Mouse (Mus musculus): ENCODE data around the gene Ggn.

DNA sequence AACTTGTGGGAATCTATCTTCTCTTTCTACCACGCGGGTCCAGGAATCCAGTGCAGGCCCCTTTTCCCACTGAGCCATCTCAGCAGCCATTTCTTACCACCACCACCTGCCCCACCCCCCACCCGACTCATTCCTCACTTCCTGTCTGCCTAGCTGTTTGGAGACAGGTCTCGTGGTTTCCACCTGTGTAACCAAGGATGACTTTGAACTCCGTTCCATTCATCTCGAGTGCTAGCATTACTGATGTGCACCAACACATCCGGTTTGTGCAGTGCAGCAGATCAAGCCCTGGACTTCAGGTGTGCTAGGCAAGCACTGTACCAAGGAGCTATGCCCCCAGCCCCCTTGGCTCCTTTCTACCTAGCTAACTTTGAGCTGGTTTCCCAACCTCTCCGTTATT lies 28.6 kb upstream of the Ggn start:
- TF ChIP-seq CTCF (IDR thresholded peaks at IDR 0.05; ENCODE audit: low read depth) (no peak), EP300 (IDR thresholded peaks at IDR 0.05; ENCODE audit: low read depth) (no peak)

All from liver, embryonic 14.5 days (tissue).